Mouse (Mus musculus) myocyte (in vitro differentiated cells): ENCODE results near the gene Atrip.

ENCODE experiments used
- MYOD1 ChIP-seq, 3 experiments: IDR thresholded peaks; one replicate each; pipeline ENCODE4 v1.6.1; 2011; ENCODE audit warnings: control low read depth in 2 of 3, low read depth in 2 of 3, mild to moderate bottlenecking in 2 of 3, moderate library complexity in 1 of 3; ENCODE audit not compliant: insufficient read length in 2 of 3, control insufficient read depth in 1 of 3
- POLR2A ChIP-seq: IDR thresholded peaks from one replicate; pipeline ENCODE4 v1.6.1; 2011; ENCODE audit warnings: low read depth, mild to moderate bottlenecking, control low read depth, moderate library complexity; ENCODE audit not compliant: insufficient read length
- POLR2AphosphoS2 ChIP-seq: IDR thresholded peaks from one replicate; pipeline ENCODE4 v1.6.1; 2011; ENCODE audit warnings: low read depth, control low read depth; ENCODE audit not compliant: insufficient read length
- SRF ChIP-seq: IDR thresholded peaks from one replicate; pipeline ENCODE4 v1.6.1; 2011; ENCODE audit warnings: low read depth; ENCODE audit not compliant: control insufficient read depth, insufficient read length

- TF ChIP-seq POLR2A: no peak
- no peak for TF ChIP-seq POLR2AphosphoS2
- no peak for TF ChIP-seq SRF
- TF ChIP-seq MYOD1 (IDR thresholded peaks at IDR 0.05; ENCODE audit: control insufficient read depth in 1 of 3, insufficient read length in 2 of 3, low read depth in 2 of 3): no peak
Observed at GRCm38 (mm10) chr9:109087987-109088386, 14.1 kb upstream of the Atrip start.
